Mouse (Mus musculus): ENCODE measurements around the gene Gdf11.

DNA sequence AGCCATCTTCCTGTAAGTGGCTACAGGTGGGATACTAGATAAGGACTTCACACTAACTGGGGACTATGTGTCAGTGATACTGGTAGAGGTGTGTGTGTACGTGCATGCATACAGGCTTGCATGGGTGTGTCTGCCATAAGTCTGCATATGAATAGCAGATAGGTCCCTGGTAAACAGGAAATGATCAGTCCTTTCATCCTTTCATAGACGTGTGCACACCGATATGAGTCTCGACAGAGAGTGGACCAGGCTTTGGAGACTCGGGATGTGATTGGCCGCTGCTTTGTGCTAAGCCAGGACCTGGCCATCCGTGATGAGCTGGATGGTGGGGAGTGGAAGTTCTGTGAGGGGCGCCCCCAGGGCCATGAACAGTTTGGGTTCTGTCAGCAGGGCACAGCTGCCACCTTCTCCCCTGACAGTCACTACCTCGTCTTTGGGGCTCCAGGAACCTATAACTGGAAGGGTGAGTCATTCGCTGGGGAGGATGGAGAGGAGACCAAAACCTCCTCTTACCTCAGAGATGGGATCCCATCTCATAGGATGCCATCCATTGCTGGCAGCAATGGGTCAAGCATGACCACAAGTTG, 49.0 kb upstream of the Gdf11 start:
- TF ChIP-seq CTCF (IDR thresholded peaks at IDR 0.05) (no peak), POLR2A (IDR thresholded peaks at IDR 0.05; ENCODE audit: insufficient read depth, low read depth, low read length) (no peak)

All from heart, adult 2 months (tissue).